Mouse (Mus musculus): ENCODE measurements around the gene Lxn. TPM values are rescaled to one million over a fixed set of nuclear protein-coding genes. Genes with fewer than 3 reads are reported as not detected.

The Lxn gene
- total RNA-seq, 2 experiments from 2014 or later, result 1.4 to 15.4 TPM

GRCm38 (mm10) chr3:67463001-67463400 is 725 bp downstream of the Lxn start:
- ATAC-seq (replicated peaks; ENCODE audit: low FRiP score, poor library complexity, severe bottlenecking), result no peak

GRCm38 (mm10) chr3:67462578-67462977 is 1.1 kb downstream of the Lxn start:
- ATAC-seq (replicated peaks; ENCODE audit: low FRiP score, poor library complexity, severe bottlenecking), result no peak

GRCm38 (mm10) chr3:67462015-67462414 is 1.7 kb downstream of the Lxn start:
- no peak for ATAC-seq (replicated peaks; ENCODE audit: low FRiP score, poor library complexity, severe bottlenecking)

- no peak for ATAC-seq (replicated peaks; ENCODE audit: low FRiP score, poor library complexity, severe bottlenecking)
Measured at GRCm38 (mm10) chr3:67459881-67460280, 3.8 kb downstream of the Lxn start.

GRCm38 (mm10) chr3:67450601-67451210 is 13.0 kb downstream of the Lxn start:
- no peak for ATAC-seq (replicated peaks; ENCODE audit: low FRiP score, poor library complexity, severe bottlenecking)

GRCm38 (mm10) chr3:67449660-67450059 is 14.1 kb downstream of the Lxn start:
- no peak for ATAC-seq (replicated peaks; ENCODE audit: low FRiP score, poor library complexity, severe bottlenecking)

GRCm38 (mm10) chr3:67447143-67447542 is 16.6 kb downstream of the Lxn start:
- no peak for ATAC-seq (replicated peaks; ENCODE audit: low FRiP score, poor library complexity, severe bottlenecking)

DNA sequence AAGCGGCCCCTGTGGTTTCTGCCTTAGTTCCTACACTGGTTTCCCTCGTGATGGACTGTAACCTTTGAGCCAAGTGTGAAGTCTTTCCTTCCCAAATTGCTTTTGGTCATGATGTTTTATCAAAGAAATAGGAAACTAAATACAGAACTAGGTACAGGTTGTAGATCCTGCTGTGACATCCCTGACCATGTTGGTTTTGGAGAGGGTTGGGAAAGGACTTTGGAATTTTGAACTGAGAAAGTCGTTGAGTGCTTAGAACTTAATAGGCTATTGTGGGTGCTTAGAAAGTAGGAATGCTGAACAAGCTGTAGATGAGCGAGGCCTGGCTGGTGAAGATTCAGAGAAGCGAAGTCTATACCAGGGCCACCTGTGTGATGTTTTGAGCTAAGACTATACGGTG is 29.7 kb downstream of the Lxn start:
- no peak for ATAC-seq (replicated peaks; ENCODE audit: low FRiP score, poor library complexity, severe bottlenecking)

DNA sequence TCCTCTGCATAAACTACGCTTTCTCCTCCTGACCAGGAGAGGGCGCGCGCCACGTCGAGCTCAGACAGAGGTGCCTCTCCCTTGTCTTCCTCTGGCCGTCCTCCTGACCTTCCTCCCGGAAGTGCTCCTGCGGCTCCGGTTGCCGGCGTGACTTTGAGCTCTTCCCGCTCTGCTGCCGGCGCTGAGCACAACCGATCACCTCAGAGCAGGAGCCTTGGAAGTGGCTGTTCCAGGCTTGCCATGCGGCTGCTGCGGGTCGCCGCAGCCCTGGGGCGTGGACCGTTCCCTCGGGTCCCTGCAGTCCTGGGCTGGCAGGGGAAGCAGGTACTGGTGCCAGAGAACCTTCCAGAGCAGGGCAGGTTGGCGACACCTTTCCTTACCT is 33.7 kb downstream of the Lxn start, which contains the start of gene Gfm1:
TSS of gene Gfm1 (plus strand) at position 98 of the 382 bp plus-strand sequence.
- peak; percentile 99 for ATAC-seq (replicated peaks; ENCODE audit: low FRiP score, poor library complexity, severe bottlenecking)

GRCm38 (mm10) chr3:67429338-67429998 is 34.3 kb downstream of the Lxn start:
- ATAC-seq (replicated peaks; ENCODE audit: low FRiP score, poor library complexity, severe bottlenecking), result 0 out of 2 replicates have a peak, but pooled peaks have one; percentile 16

Other genes starting within 250 kb of the Lxn start
- not detected in 2 replicates for gene Mlf1, start 89.8 kb downstream of the Lxn start, total RNA-seq (2015; ENCODE audit: low replicate concordance)
- not detected in 2 replicates for gene Mlf1, start 89.8 kb downstream of the Lxn start, total RNA-seq (2017; ENCODE audit: low replicate concordance)
- gene Gm17402, start 88.8 kb downstream of the Lxn start, total RNA-seq (2015; ENCODE audit: low replicate concordance), result not detected in 2 replicates
- not detected in 2 replicates for gene Gm17402, start 88.8 kb downstream of the Lxn start, total RNA-seq (2017; ENCODE audit: low replicate concordance)
- gene Gfm1, start 33.8 kb downstream of the Lxn start, total RNA-seq (2015; ENCODE audit: low replicate concordance), result 11.5 and 11.9 TPM in 2 replicates
- gene Gfm1, start 33.8 kb downstream of the Lxn start, total RNA-seq (2017; ENCODE audit: low replicate concordance), result 18.3 and 20.4 TPM in 2 replicates
- gene Rarres1, start 51.6 kb upstream of the Lxn start, total RNA-seq (2015; ENCODE audit: low replicate concordance), result not detected in 2 replicates
- not detected in 2 replicates for gene Rarres1, start 51.6 kb upstream of the Lxn start, total RNA-seq (2017; ENCODE audit: low replicate concordance)
- gene Mfsd1, start 118.8 kb upstream of the Lxn start, total RNA-seq (2015; ENCODE audit: low replicate concordance), result 21.3 and 27.0 TPM in 2 replicates
- gene Mfsd1, start 118.8 kb upstream of the Lxn start, total RNA-seq (2017; ENCODE audit: low replicate concordance), result 44.9 and 55.2 TPM in 2 replicates

All from erythroblast, adult 5-6 weeks (primary cell).